Mouse (Mus musculus): ENCODE measurements around the gene Map1lc3b. TPM values are rescaled to one million over a fixed set of nuclear protein-coding genes. Genes with fewer than 3 reads are reported as not detected.
A peak's percentile ranks its signal among the peaks of the same experiment; 100 is the strongest.
"Not testable (repeated sequence)": the region's sequence is repeated elsewhere in the genome, so short reads cannot be mapped to it uniquely, and the experiment has no call there.

Gene Map1lc3b
- total RNA-seq, 4 experiments from 2014 or later = 163 to 207 (median 201) TPM

DNA sequence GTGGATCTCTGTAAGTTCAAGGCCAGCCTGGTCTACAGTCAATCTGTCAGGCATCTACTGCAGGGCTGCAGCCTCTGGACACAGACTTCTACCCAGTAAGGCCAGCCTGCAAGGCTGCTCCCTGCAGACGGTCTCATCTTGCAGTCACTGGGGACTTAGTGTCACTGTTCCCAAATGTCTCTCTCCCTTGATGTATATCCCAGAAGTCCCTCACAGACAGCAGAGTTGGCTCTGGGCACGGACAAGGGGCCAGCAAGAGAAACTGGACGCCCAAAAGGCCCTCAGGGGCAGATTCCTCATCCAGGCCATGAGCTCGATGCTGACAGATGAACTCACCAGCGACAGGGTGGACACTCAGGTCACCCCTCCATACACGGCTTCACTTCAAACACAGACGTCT is 18.0 kb upstream of the Map1lc3b start:
- no peak for DNase-seq (ENCODE audit: low spot score in 2 of 2)

DNA sequence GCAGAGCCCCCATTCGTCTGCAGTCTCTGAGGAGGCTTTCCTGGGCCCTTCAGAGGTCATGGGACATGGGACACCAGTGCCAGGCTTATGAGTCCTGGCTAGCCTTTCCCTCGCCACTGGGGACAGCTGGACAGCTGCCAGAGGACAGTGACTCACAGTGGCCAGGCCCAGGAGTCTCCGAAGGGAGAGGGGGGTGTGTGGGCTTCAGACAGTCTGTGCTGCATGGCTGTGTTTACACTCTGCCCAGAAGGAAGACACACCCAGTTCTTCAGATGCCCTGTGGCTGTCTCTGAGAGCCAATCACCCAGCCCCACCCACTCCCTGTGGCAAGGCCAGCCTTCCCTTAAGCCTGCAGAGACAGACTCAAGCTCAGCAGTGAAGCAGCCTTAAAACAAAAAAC is 16.9 kb upstream of the Map1lc3b start:
- peak; percentile 75 to 83 for DNase-seq (ENCODE audit: low spot score in 2 of 2)

DNA sequence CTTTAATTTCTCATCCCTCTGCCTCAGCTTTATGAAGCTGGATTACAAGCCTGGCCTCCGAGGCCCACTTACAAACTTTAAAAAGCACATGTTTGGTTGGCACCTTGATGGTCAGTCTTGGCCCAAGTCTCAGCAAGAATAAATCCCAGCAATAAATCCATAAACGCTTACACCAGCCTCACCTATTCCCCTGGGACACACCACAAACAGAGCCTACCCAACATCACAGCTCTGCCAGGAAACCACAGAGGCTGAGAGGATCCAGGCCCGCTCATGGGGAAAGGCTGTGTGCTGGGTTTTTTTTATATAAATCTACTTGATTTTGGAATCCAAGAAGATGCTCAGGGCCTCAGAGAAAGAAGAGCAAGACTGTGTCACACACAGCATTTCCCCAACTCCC is 14.5 kb upstream of the Map1lc3b start:
- no peak for DNase-seq (ENCODE audit: low spot score in 2 of 2)

DNA sequence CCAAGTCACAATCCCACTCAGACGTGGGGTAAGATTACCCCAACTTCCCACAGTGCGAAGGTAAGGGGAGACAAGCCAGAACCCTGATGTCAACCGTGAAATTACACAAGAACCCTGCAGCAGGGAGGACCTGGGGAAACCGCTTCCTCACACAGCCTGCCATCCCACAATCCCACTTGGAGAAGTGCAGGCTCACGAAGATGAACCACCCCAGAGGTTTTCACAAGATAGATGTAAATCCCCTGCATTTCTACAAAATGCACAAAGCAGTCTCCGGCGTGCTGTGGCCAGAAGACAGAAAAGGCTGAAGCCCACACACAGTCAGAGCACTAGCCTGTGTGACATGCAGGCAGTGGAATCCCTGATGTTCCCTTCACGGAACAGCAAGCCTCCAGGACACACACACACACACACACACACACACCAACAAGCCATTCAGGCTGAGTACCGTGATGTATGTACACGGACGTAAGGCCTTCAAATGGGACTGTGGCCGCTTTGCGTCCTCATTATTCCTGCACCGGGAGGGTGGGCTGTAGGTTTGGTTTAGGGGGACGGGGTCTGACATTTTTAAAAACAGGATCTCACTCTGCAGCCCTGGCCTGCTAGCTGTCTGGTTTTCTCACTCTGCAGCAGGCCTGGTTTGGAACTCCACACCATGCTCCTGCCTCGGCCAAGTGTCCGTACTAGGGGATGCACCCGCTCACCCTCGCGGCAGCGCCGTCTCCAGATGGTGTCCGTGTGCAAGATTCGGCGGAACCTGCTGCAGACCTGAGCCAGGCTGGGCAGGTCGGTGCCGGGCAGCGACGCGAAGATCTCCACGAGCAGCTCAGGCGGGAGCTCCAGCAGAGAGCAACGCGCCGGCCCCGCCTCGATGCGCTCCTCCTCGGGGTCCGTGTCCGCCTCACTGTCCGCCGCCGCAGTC is 12.1 kb upstream of the Map1lc3b start:
- DNase-seq (ENCODE audit: low spot score in 2 of 2) = no peak

DNA sequence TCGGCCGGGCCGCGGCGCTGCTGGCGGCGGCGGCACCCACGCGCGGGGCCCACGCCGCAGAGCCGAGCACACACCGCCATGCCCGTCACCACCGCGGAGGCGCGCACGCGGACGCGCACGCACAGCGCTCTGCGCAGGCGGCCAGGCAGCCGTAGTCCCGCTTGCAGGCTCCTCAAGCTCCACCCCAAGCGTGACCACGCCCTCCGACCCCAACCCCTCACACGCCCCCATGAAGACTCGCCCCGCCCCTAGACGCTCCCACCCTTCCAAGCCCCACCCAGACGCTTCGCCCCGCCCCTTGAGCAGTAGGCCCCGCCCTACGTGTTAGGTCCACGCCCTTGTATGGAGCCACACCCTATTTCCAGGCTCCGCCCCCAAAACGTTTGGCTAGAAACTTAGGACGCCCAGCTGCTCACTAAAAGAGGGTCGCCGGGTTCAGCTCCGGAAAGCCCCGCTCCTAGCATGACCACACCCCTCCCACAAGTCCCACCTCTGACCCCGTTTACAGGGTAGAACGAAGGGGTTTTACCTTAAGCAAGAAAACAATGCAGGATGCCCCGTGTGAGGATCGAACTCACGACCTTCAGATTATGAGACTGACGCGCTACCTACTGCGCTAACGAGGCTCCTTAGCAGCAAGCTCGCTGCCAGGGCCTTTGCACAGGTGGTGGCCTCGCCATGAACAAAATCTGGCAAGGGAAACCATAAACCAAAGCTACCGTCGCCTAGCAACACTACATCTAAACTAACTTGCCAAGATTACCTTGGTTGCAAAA is 11.3 kb upstream of the Map1lc3b start, which contains the start of gene Fbxo31:
TSS of gene Fbxo31 (minus strand) at position 131 of the 776 bp plus-strand sequence.
- peak; percentile 86 to 93 for DNase-seq (ENCODE audit: low spot score in 2 of 2)

- no peak for DNase-seq (ENCODE audit: low spot score in 2 of 2)
Measured at GRCm38 (mm10) chr8:121580465-121580864, 9.7 kb upstream of the Map1lc3b start.

GRCm38 (mm10) chr8:121583653-121584052 is 6.5 kb upstream of the Map1lc3b start:
- DNase-seq (ENCODE audit: low spot score in 2 of 2) = peak in 1 of 2 experiments; percentile 70

DNA sequence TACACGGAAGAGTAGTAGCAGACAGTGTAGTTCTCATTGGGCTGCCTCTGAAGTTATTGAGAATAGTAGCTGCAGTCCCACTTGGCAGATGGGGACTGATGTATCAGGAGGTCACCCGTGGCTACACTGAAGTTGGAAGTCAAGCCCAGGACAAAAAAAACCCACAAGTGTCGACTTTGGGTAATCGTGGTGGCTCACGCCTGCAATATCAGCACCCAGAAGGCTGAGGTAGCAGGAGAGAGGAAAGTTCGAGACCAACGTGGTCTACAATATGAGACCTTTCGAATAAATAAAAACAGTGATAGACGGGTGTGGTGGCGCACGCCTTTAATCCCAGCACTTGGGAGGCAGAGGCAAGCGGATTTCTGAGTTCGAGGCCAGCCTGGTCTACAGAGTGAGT is 5.4 kb upstream of the Map1lc3b start:
- no peak for DNase-seq (ENCODE audit: low spot score in 2 of 2)

DNA sequence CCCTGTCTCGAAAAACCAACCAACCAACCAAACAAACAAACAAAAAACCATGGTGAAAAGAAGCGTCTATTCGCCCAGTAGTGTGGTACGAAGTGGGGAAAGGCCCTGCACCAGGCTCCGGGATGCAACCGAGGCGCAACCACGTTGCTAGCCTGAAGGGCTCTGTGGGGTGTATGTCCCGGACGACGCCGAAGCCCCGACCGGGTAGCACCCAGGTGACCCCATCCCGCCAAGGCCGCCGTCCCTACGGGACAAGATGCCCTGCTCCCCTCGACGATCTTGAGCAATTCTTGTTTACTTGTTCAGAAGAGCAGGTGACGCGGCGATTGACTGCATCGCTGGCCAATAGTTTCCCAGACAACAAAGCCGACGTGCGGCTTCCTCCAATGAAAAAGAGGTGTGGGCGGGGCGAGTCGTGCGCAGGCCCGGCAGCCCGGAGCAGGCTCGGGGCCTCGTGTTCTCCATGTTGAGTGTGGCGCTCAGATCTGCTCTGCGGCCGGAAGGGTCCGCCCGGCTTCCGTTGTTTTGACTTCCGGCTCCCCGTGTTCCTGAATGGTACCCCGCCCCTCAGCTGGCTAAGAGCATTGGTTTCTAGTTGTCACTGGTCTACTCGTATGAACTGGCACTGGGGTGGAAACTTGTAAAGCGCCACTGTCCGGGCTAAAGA is 4.9 kb upstream of the Map1lc3b start:
- DNase-seq (ENCODE audit: low spot score in 2 of 2) = peak; percentile 100

GRCm38 (mm10) chr8:121588750-121589149 is 1.4 kb upstream of the Map1lc3b start:
- DNase-seq (ENCODE audit: low spot score in 2 of 2) = no peak

- no peak for DNase-seq (ENCODE audit: low spot score in 2 of 2)
Measured at GRCm38 (mm10) chr8:121589205-121589726, 895 bp upstream of the Map1lc3b start.

DNA sequence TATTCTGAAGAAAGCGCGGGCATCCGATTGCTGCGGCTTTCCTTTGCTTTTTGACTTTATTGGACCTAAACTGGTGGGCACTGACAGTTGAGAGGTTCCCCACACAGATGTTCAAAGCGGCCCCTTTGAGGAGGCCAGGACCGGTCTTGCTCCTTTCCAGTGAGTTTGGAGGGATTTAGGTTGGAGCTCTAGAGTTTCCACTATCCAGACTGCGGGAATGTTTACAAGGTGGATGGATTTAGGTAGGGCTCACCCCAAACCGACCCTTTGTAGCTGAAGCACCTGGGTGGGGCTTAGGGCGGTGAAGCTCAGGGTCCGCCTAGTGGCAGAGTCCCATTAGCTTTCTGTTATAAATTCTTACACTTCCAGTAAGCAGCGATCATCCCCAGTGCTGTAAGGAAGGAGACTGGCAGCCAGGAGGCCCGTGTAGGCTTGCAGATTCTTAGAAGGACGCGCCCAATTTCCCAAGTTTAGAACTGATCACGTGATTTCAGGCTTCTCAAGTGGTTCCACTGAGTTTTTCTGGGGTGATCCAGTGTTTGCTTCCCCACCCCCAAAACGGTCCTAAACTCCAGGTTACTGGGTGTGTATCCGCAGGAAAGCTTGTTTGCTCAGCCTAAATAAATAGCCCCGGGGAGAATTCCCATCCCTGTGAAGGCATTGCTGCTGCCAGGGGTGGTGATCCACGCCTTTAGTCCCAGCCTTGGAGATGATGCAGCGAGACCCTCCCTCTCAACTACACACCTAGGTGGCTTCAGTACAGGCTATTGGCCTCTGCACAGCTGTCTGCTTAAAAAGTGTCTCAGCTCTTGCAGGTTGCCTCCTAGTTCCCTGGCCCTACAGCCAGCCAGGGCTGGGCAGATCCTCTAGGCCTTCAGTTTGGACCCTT is 1.3 kb downstream of the Map1lc3b start:
- peak in 1 of 2 experiments; percentile 36 for DNase-seq (ENCODE audit: low spot score in 2 of 2)

DNA sequence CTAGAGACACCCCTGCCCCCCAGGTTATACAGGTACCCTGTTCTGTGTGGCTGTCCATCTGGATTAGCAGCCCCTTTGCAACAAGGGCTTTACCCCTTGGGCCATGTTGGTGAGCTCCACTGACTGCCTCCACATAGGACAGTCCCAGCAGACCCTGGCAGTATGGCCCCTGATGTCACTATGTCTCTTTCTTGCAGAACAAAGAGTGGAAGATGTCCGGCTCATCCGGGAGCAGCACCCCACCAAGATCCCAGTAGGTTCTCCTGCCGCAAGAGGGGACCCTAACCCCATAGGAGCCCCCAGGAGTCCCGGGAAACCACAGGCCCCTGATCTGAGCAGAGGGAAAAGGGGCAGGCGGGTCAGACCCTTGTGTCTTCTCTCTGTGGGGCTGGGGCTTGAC is 3.1 kb downstream of the Map1lc3b start:
- DNase-seq (ENCODE audit: low spot score in 2 of 2) = no peak

DNA sequence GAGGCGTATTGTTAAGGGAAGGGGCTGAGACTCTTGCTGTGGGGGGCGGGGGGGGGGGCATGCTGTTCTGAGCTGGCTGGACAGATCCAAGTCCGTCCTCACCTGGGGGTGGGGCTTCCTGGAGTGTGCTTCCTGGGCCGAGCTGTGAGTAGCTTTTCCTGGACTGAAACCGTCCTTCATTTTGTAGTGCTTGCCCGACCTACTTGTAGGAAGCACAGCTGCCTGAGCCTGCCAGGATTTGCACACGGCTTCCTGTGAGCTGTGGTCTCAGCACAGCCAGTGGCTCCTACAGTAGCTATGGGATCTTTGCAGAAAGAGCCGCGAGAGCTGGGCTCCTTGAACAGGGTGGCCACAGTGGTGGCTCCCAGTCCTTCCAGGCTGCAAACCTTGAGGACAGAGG is 3.8 kb downstream of the Map1lc3b start:
- no peak for DNase-seq (ENCODE audit: low spot score in 2 of 2)

DNA sequence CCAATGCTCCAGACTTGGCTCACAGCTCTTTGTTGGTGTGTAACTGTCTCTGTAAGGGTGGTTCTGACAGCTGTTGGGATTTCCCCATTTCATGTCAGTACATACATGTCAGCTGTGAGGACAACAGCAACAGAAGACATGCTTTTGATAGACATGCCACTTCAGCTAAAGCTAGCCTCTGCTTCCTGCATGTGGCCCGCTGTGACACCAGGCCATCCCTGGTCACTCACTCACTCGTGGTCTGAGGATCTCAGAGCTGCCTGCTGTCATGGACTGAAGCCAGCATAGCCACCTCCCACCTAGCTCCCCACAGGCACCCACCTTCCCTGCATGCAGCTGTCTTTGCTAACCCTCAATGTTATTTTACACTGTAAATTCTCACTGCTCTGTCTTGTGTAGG is 7.3 kb downstream of the Map1lc3b start:
- DNase-seq (ENCODE audit: low spot score in 2 of 2) = not testable (repeated sequence)

GRCm38 (mm10) chr8:121598190-121598589 is 8.0 kb downstream of the Map1lc3b start:
- DNase-seq (ENCODE audit: low spot score in 2 of 2) = no peak

GRCm38 (mm10) chr8:121598892-121599291 is 8.7 kb downstream of the Map1lc3b start:
- DNase-seq (ENCODE audit: low spot score in 2 of 2) = peak; percentile 74 to 81

DNA sequence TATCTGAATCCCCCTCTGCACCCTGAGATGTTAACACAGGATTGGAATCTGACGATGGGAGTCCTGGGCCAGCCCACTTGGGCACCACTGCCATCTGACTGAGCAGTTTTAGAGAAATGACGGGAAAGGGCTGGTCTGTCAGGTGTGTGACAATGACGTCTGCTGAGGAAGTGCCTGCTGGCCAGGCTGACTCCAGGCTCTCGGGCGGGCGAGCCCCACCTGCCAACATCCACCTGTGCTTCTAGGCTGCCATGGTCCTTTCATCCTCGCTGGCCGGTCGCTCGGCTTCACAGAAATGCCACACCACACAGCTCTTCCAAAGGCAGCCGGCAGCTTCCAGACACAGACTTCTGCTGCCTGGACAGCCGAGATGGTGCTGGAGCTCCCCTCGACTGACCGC is 9.7 kb downstream of the Map1lc3b start:
- no peak for DNase-seq (ENCODE audit: low spot score in 2 of 2)

- DNase-seq (ENCODE audit: low spot score in 2 of 2) = no peak
Measured at GRCm38 (mm10) chr8:121602411-121602810, 12.2 kb downstream of the Map1lc3b start.

DNA sequence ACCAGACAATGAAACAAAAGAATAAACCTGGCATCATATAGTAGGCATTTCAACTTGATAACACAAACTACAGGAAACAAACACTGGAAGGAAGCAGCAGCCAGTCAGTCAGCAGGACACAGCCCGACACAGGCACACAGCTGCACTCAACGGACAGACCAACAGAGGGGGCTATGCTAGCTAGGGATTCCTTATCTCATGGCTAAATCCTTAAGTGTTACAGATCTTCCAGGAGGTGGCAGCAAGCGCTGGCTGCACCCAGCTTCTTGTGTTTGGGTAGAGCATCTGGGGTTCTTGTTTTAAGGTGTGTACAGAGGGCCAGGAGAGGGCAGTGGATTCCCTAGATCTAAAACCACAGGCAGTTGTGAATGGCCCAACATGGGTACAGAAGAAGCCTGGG is 12.7 kb downstream of the Map1lc3b start:
- peak; percentile 64 to 71 for DNase-seq (ENCODE audit: low spot score in 2 of 2)
